Comparison of ENCODE assay signal across 12 mouse cellular contexts in genomic region chrX:152168521-152168920, GRCm38 (mm10). TPM values are rescaled to one million over a fixed set of nuclear protein-coding genes. Genes with fewer than 3 reads are reported as not detected.
A peak's percentile ranks its signal among the peaks of the same experiment; 100 is the strongest.
DNase-seq lines count a peak whose midpoint lies in the region; ATAC-seq and TF ChIP-seq lines count a peak whose summit lies in the region.
"Had no signal": no experiment of that assay in that cellular context is flagged by ENCODE, and none has a peak within 500 bp of the region (broad histone marks: within the 10 kb centered on the region; RNA-seq: fewer than 3 reads in every experiment).

No protein-coding gene starts in this region.

- H3K4me2 ChIP-seq in heart, embryonic 12.5 days: no peak overlapping the region
- no peak overlapping the region for H3K4me2 ChIP-seq in lung, embryonic 14.5 days
- no peak overlapping the region for H3K4me2 ChIP-seq in hindbrain, postnatal 0 days (ENCODE audit: low read depth, low read length)
- H3K4me2 ChIP-seq: forebrain, embryonic 13.5 days had no signal

- intact Hi-C loops in heart, postnatal 14 days (cut with DNase I): no loop called here

- TF ChIP-seq CTCF in lung, embryonic 14.5 days (IDR thresholded peaks at IDR 0.05; ENCODE audit: low read depth): no peak
- no peak for TF ChIP-seq CTCF in hindbrain, postnatal 0 days (IDR thresholded peaks at IDR 0.05; ENCODE audit: low read depth)

- no peak overlapping the region for H3K4me3 ChIP-seq in heart, embryonic 12.5 days
- no peak overlapping the region for H3K4me3 ChIP-seq in lung, embryonic 14.5 days (ENCODE audit: low read depth, low read length)
- no peak overlapping the region for H3K4me3 ChIP-seq in hindbrain, postnatal 0 days (ENCODE audit: low read length)
- H3K4me3 ChIP-seq: forebrain, embryonic 13.5 days had no signal

- no peak overlapping the region for H3K27ac ChIP-seq in heart, embryonic 12.5 days (ENCODE audit: poor library complexity, severe bottlenecking)
- no peak overlapping the region for H3K27ac ChIP-seq in lung, embryonic 14.5 days (ENCODE audit: low read depth)
- no peak overlapping the region for H3K27ac ChIP-seq in hindbrain, postnatal 0 days
- H3K27ac ChIP-seq: forebrain, embryonic 13.5 days had no signal

- ATAC-seq in heart, embryonic 12.5 days (ENCODE audit: insufficient number of reproducible peaks, low FRiP score): no peak
- no peak for ATAC-seq in lung, embryonic 14.5 days (ENCODE audit: insufficient read depth)
- no peak for ATAC-seq in hindbrain, postnatal 0 days
- ATAC-seq: forebrain, embryonic 13.5 days; hindbrain, embryonic 16.5 days had no signal

- H3K4me1 ChIP-seq in heart, embryonic 12.5 days (replicated peaks): peaks cover 40% of the 10 kb centered on the region
- no peaks in the 10 kb centered on the region for H3K4me1 ChIP-seq in lung, embryonic 14.5 days (ENCODE audit: insufficient read depth)
- 0 out of 2 replicates have a peak, but pooled peaks cover 3% of the 10 kb centered on the region for H3K4me1 ChIP-seq in hindbrain, postnatal 0 days (ENCODE audit: insufficient read depth, low read length)

- H3K36me3 ChIP-seq in heart, embryonic 12.5 days: no peaks in the 10 kb centered on the region
- no peaks in the 10 kb centered on the region for H3K36me3 ChIP-seq in lung, embryonic 14.5 days (ENCODE audit: insufficient read depth)
- H3K36me3 ChIP-seq in hindbrain, postnatal 0 days (ENCODE audit: insufficient read depth, low read length): no peaks in the 10 kb centered on the region

- peak; percentile 30 to 54 for DNase-seq in cerebellum, postnatal 14 days
- DNase-seq in cerebellum, adult 11-12 months: no peak
- peak; percentile 28 to 49 for DNase-seq in heart, postnatal 14 days
- DNase-seq in lung, embryonic 14.5 days: peak; percentile 23
- DNase-seq in lung, postnatal 25 days (ENCODE audit: low spot score): no peak
- DNase-seq in heart, postnatal 4 days: peak; percentile 36
- DNase-seq in hindbrain, postnatal 0 days (ENCODE audit: low spot score): no peak
- DNase-seq: gastrocnemius, postnatal 36 days; thymus, postnatal 4 days had no signal

- no peak overlapping the region for H3K9ac ChIP-seq in heart, embryonic 12.5 days
- H3K9ac ChIP-seq in lung, embryonic 14.5 days: no peak overlapping the region
- H3K9ac ChIP-seq in hindbrain, postnatal 0 days (replicated peaks; ENCODE audit: low read length): no peak overlapping the region
- H3K9ac ChIP-seq: forebrain, embryonic 13.5 days had no signal

- H3K27me3 ChIP-seq in heart, embryonic 12.5 days (replicated peaks): peaks cover 74% of the 10 kb centered on the region
- H3K27me3 ChIP-seq in lung, embryonic 14.5 days (ENCODE audit: insufficient read depth, low read length): no peaks in the 10 kb centered on the region; the same call in 1 of the 2 replicates
- no peaks in the 10 kb centered on the region for H3K27me3 ChIP-seq in hindbrain, postnatal 0 days (ENCODE audit: insufficient read depth, low read length)

- 31% methylated on average over 1 of the region's 1 CpGs for WGBS in heart, embryonic 12.5 days
- WGBS in lung, embryonic 14.5 days: 63% methylated on average over 1 of the region's 1 CpGs
- WGBS in hindbrain, postnatal 0 days: 87% methylated on average over 1 of the region's 1 CpGs

- no peaks in the 10 kb centered on the region for H3K9me3 ChIP-seq in heart, embryonic 12.5 days (replicated peaks)
- H3K9me3 ChIP-seq in lung, embryonic 14.5 days (ENCODE audit: low read depth, low read length): no peaks in the 10 kb centered on the region
- no peaks in the 10 kb centered on the region for H3K9me3 ChIP-seq in hindbrain, postnatal 0 days (ENCODE audit: low read length)
- H3K9me3 ChIP-seq: forebrain, embryonic 13.5 days had no signal

RNA-seq across cellular contexts. Expression of gene Iqsec2, which starts 24.5 kb away (rescaled TPM):
- total RNA-seq in heart, postnatal 14 days (2021): 10 to 100 TPM; 61.7 to 73.2 TPM
- 22.1 and 25.0 TPM in 2 replicates for polyA plus RNA-seq in heart, embryonic 12.5 days (2016; fragmentation: Nextera tagmentation; extraction: Ambion mirVana)
- 3.8 and 4.2 TPM in 2 replicates for polyA plus RNA-seq in lung, embryonic 14.5 days (2014; fragmentation: Nextera tagmentation; extraction: Ambion mirVana)
- 10 to 100 TPM; 57.9 to 59.3 TPM for total RNA-seq in heart, postnatal 4 days (2021)
- total RNA-seq in hindbrain, postnatal 0 days (2014; rRNA removed): 27.3 and 30.0 TPM in 2 replicates
- polyA plus RNA-seq in hindbrain, postnatal 0 days (2015; fragmentation: Nextera tagmentation; extraction: Ambion mirVana): 9.5 and 9.7 TPM in 2 replicates

Comparison
In these comparisons a context has a peak if more than half of its experiments do, and no peak if none do; other contexts are left out.
1. DNase-seq: peak in cerebellum, postnatal 14 days (2 of 2), heart, postnatal 14 days (2 of 2), lung, embryonic 14.5 days (single experiment) and heart, postnatal 4 days (single experiment); none in cerebellum, adult 11-12 months (single experiment), lung, postnatal 25 days (single experiment) and hindbrain, postnatal 0 days (single experiment).